In the genomic region with DNA sequence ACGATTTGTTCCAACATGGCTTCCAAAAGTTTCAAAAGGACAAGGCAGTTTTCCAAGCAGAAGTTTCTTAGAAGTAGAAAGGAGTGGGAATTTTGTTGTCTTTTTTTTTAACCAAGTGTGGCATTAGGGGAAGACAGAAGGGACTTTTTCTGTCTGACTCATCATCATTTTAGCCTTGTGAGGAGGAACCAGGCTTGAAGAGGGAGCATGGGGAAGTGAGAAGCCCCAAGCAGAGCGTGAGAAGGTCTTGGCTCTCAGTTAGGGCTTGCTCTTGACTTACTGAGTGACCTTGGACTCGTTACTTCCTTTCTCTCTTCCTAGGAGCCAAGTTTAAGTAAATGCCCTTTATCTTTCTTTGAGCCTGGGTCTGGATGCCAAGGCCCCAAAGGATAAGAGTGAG, we compare ENCODE assay signal across 19 mouse cellular contexts. TPM values are rescaled to one million over a fixed set of nuclear protein-coding genes. Genes with fewer than 3 reads are reported as not detected.
DNase-seq lines count a peak whose midpoint lies in the region.
"Had no signal": no experiment of that assay in that cellular context is flagged by ENCODE, and none has a peak within 500 bp of the region (broad histone marks: within the 10 kb centered on the region; RNA-seq: fewer than 3 reads in every experiment).

No protein-coding gene starts in this region.

- 31% methylated on average over 3 of the region's 3 CpGs for WGBS in macrophage (ENCODE audit: missing documents)

- intact Hi-C loops in heart, postnatal 25 days (cut with DNase I): no loop called here

- H3K4me3 ChIP-seq in macrophage (ENCODE audit: inconsistent target): no peak overlapping the region
- H3K4me3 ChIP-seq: embryonic facial prominence, embryonic 15.5 days; hindbrain, embryonic 15.5 days; left cerebral cortex, adult 2 months; liver, embryonic 15.5 days had no signal

- no peaks in the 10 kb centered on the region; the same call in 1 of the 2 replicates for H3K36me3 ChIP-seq in macrophage (ENCODE audit: inconsistent target)
- H3K36me3 ChIP-seq: embryonic facial prominence, embryonic 15.5 days; hindbrain, embryonic 15.5 days; liver, embryonic 15.5 days had no signal

- DNase-seq in heart, adult 11 months: peak; percentile 95
- DNase-seq in heart, postnatal 25 days (ENCODE audit: low spot score): no peak
- DNase-seq in spleen, postnatal 36 days (ENCODE audit: low spot score in 2 of 2): peak; percentile 68 to 74
- no peak for DNase-seq in spleen, adult 12 weeks (ENCODE audit: low spot score)
- DNase-seq in retina, postnatal 1 day: no peak
- no peak for DNase-seq in kidney, postnatal 10 days
- DNase-seq: cerebellum, postnatal 10 days; embryo, embryonic 11 days; gastrocnemius, postnatal 10 days; heart, postnatal 14 days; lung, postnatal 14 days; midbrain, embryonic 14.5 days; right cerebral cortex, adult 18-20 months; thymus, postnatal 36 days had no signal

- H3K27ac ChIP-seq in macrophage: peak overlapping the region; percentile 55
- H3K27ac ChIP-seq: embryonic facial prominence, embryonic 15.5 days; hindbrain, embryonic 15.5 days; left cerebral cortex, adult 2 months; liver, embryonic 15.5 days had no signal

- H3K79me2 ChIP-seq in macrophage (ENCODE audit: inconsistent target): peaks cover 92% of the 10 kb centered on the region

RNA-seq across cellular contexts. Expression of a gene that starts 8.6 kb away (rescaled TPM):
- total RNA-seq in heart, postnatal 25 days (2021): 1 to 10 TPM; 9.5 to 10.0 TPM
- total RNA-seq in macrophage (2018; cell fraction: chromatin; rRNA removed): 100 to 1,000 TPM in 19 of 26 experiments, 10 to 100 TPM in 7; 72.7 to 295 (median 143) TPM
- 100 to 1,000 TPM in 7 of 26 experiments, 10 to 100 TPM in 19; 42.1 to 126 (median 91.4) TPM for total RNA-seq in macrophage (2018; cell fraction: cytosol; rRNA removed)
- 100 to 1,000 TPM in 17 of 26 experiments, 10 to 100 TPM in 9; 38.7 to 326 (median 141) TPM for total RNA-seq in macrophage (2018; cell fraction: nucleus; rRNA removed)
- 22.6 to 41.6 TPM (median 39.8 TPM) in 3 replicates for polyA plus RNA-seq in macrophage (2018)

Comparison
In these comparisons a context has a peak if more than half of its experiments do, and no peak if none do; other contexts are left out.
1. DNase-seq: peak in heart, adult 11 months (single experiment) and spleen, postnatal 36 days (2 of 2); none in heart, postnatal 25 days (single experiment), spleen, adult 12 weeks (single experiment), retina, postnatal 1 day (single experiment) and kidney, postnatal 10 days (single experiment).